Mouse (Mus musculus): ENCODE measurements around the gene Chrm5. TPM values are rescaled to one million over a fixed set of nuclear protein-coding genes. Genes with fewer than 3 reads are reported as not detected.
A peak's percentile ranks its signal among the peaks of the same experiment; 100 is the strongest.

Gene Chrm5
- polyA plus RNA-seq, 1 experiment from 2014 or later = not detected

- DNase-seq (ENCODE audit: low spot score) (no peak), ATAC-seq (ENCODE audit: low FRiP score, low TSS enrichment) (no peak)
- Histone ChIP-seq H3K4me3 (ENCODE audit: low read depth, low read length) (no peak overlapping the region), H3K4me2 (replicated peaks; ENCODE audit: low read depth) (no peak overlapping the region), H3K36me3 (ENCODE audit: control insufficient read depth, insufficient read depth, low read length) (no peaks in the 10 kb centered on the region), H3K9ac (ENCODE audit: low read length) (no peak overlapping the region), H3K4me1 (replicated peaks; ENCODE audit: control insufficient read depth, insufficient read depth) (0 out of 2 replicates have a peak, but pooled peaks cover 2% of the 10 kb centered on the region), H3K27ac (replicated peaks) (no peak overlapping the region), H3K9me3 (ENCODE audit: control insufficient read depth, low read length) (no peaks in the 10 kb centered on the region), H3K27me3 (ENCODE audit: control insufficient read depth, insufficient read depth, low read length) (no peaks in the 10 kb centered on the region)
- 73% methylated on average over 7 of the region's 7 CpGs for WGBS
- no peak for TF ChIP-seq CTCF (IDR thresholded peaks at IDR 0.05; ENCODE audit: low read depth)
- no peak for TF ChIP-seq EP300 (optimal IDR thresholded peaks at IDR 0.05)
These were observed 17.3 kb upstream of the Chrm5 start for GRCm38 (mm10) chr2:112497851-112498250.

- H3K36me3 ChIP-seq (ENCODE audit: control insufficient read depth, insufficient read depth, low read length) = no peaks in the 10 kb centered on the region
- no peaks in the 10 kb centered on the region for H3K27me3 ChIP-seq (ENCODE audit: control insufficient read depth, insufficient read depth, low read length)
- H3K27ac ChIP-seq (replicated peaks) = peak overlapping the region; percentile 100
- H3K4me1 ChIP-seq (replicated peaks; ENCODE audit: control insufficient read depth, insufficient read depth) = 0 out of 2 replicates have a peak, but pooled peaks cover 2% of the 10 kb centered on the region
- DNase-seq (ENCODE audit: low spot score) (no peak), ATAC-seq (ENCODE audit: low FRiP score, low TSS enrichment) (peak; percentile 7; the same call in 1 of the 2 replicates)
- H3K4me2 ChIP-seq (replicated peaks; ENCODE audit: low read depth) = peak overlapping the region; percentile 81
- H3K4me3 ChIP-seq (ENCODE audit: low read depth, low read length) = peak overlapping the region; percentile 87
- no peaks in the 10 kb centered on the region for H3K9me3 ChIP-seq (ENCODE audit: control insufficient read depth, low read length)
- H3K9ac ChIP-seq (ENCODE audit: low read length) = peak overlapping the region; percentile 99
- no peak; the same call in 1 of the 2 replicates for TF ChIP-seq CTCF (IDR thresholded peaks at IDR 0.05; ENCODE audit: low read depth)
- TF ChIP-seq EP300 (optimal IDR thresholded peaks at IDR 0.05) = no peak
- WGBS = 35% methylated on average over 11 of the region's 11 CpGs
These were observed 13.1 kb upstream of the Chrm5 start for GRCm38 (mm10) chr2:112493539-112494260.

DNA sequence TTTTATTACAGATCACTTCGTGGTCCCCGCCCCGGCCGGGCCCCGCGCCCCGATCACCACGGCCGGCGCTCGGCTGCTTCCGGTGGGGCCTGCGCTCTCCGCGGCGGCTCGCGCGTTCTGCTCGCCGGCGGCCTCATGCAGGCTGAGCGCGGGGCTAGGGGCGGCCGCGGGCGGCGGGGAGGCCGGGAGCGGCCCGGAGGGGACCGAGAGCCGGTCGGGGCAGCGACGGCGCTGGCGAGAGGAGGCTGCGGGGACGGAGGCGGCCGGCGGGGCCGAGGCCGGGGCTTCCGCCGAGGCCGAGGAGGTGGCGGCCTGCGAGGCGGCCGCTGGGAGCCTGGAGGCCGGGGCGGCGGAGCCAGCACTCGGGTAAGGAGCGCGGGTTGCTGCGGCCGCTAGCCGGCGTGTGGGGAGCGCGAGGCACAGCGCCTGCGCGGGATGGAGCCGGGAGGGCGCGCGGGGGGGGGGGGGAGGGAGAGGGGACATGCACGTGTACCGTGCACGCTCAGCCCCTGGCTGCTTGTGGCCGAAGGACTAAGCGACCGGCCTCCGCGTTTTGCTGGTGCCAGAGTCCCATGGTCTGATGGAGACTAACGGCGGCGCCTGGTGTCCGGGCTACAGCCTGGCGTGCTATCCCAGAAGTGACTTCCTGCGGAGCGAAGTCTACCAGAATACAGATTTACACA lies 12.4 kb upstream of the Chrm5 start, which contains the start of gene Aven:
TSS of gene Aven (plus strand) at position 109 of the 683 bp plus-strand sequence.
- Histone ChIP-seq H3K4me3 (ENCODE audit: low read depth, low read length) (peak within 1 kb of the TSS; percentile 87), H3K36me3 (ENCODE audit: control insufficient read depth, insufficient read depth, low read length) (no peaks in the 10 kb centered on the region), H3K4me1 (replicated peaks; ENCODE audit: control insufficient read depth, insufficient read depth) (0 out of 2 replicates have a peak, but pooled peaks cover 2% of the 10 kb centered on the region), H3K27me3 (ENCODE audit: control insufficient read depth, insufficient read depth, low read length) (no peaks in the 10 kb centered on the region), H3K27ac (replicated peaks) (peak within 1 kb of the TSS; percentile 100), H3K9me3 (ENCODE audit: control insufficient read depth, low read length) (no peaks in the 10 kb centered on the region), H3K9ac (ENCODE audit: low read length) (peak within 1 kb of the TSS; percentile 99), H3K4me2 (replicated peaks; ENCODE audit: low read depth) (peak within 1 kb of the TSS; percentile 81)
- under 1% methylated on average over 41 of the region's 87 CpGs for WGBS
- ATAC-seq (ENCODE audit: low FRiP score, low TSS enrichment) = peak; percentile 94
- TF ChIP-seq CTCF (IDR thresholded peaks at IDR 0.05; ENCODE audit: low read depth) = peak; percentile 43
- no peak for TF ChIP-seq EP300 (optimal IDR thresholded peaks at IDR 0.05)
- DNase-seq (ENCODE audit: low spot score) = peak; percentile 88

DNA sequence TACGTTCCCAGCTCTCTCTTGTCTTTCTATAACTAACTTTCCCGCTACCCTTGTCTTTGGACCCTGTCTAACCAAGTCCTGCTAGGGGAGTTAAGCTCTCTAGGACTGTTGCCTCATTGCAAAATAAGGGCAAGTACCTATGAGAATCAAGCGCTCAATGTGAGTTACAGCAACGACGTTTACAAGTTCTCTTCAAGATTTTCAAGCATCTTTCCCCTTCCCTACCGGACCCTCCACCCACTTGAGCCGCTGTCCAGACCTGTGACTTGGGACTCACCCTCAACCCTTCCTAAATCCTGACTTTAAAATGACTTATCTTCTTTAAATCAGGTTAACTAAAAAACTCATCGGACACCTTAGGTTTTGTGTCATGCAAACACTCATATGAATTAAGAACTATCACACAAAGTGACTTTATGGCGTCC lies 11.9 kb upstream of the Chrm5 start:
- Histone ChIP-seq H3K27ac (replicated peaks) (peak overlapping the region; percentile 100), H3K4me3 (ENCODE audit: low read depth, low read length) (peak overlapping the region; percentile 87), H3K9ac (ENCODE audit: low read length) (peak overlapping the region; percentile 99), H3K4me1 (replicated peaks; ENCODE audit: control insufficient read depth, insufficient read depth) (0 out of 2 replicates have a peak, but pooled peaks cover 2% of the 10 kb centered on the region), H3K4me2 (replicated peaks; ENCODE audit: low read depth) (peak overlapping the region; percentile 81), H3K9me3 (ENCODE audit: control insufficient read depth, low read length) (no peaks in the 10 kb centered on the region), H3K36me3 (ENCODE audit: control insufficient read depth, insufficient read depth, low read length) (no peaks in the 10 kb centered on the region), H3K27me3 (ENCODE audit: control insufficient read depth, insufficient read depth, low read length) (no peaks in the 10 kb centered on the region)
- TF ChIP-seq CTCF (IDR thresholded peaks at IDR 0.05; ENCODE audit: low read depth) = no peak
- TF ChIP-seq EP300 (optimal IDR thresholded peaks at IDR 0.05) = no peak
- DNase-seq (ENCODE audit: low spot score) (peak; percentile 19), ATAC-seq (ENCODE audit: low FRiP score, low TSS enrichment) (no peak)
- 5% methylated on average over 9 of the region's 9 CpGs for whole genome bisulfite sequencing

DNA sequence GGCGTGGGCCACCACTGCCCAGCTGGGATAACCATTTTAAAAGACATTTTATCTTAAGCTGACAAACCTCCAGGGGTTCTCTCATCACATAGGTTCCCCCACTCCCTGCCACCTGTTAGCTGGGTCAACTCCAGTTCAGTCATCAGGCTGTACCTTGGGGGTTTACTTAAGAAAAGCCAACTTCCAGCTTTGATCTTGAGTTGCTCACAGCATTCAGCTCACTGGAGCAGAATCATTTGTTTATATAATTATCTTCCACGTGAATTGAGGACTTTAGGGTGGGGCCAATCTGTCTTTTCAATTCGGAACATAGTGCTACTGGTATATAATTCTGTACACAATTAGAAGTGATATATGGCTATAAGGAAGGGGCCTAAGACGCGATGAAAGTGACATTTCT lies 11.1 kb upstream of the Chrm5 start:
- H3K36me3 ChIP-seq (ENCODE audit: control insufficient read depth, insufficient read depth, low read length) = no peaks in the 10 kb centered on the region
- TF ChIP-seq EP300 (optimal IDR thresholded peaks at IDR 0.05) = no peak
- no peak for TF ChIP-seq CTCF (IDR thresholded peaks at IDR 0.05; ENCODE audit: low read depth)
- WGBS = 48% methylated on average over 5 of the region's 5 CpGs
- ATAC-seq (ENCODE audit: low FRiP score, low TSS enrichment) (0 out of 2 replicates have a peak, but pooled peaks have one; percentile 16), DNase-seq (ENCODE audit: low spot score) (no peak)
- H3K4me2 ChIP-seq (replicated peaks; ENCODE audit: low read depth) = no peak overlapping the region
- H3K27me3 ChIP-seq (ENCODE audit: control insufficient read depth, insufficient read depth, low read length) = no peaks in the 10 kb centered on the region
- H3K9me3 ChIP-seq (ENCODE audit: control insufficient read depth, low read length) = no peaks in the 10 kb centered on the region
- no peak overlapping the region; the same call in 1 of the 2 replicates for H3K27ac ChIP-seq (replicated peaks)
- no peak overlapping the region for H3K4me3 ChIP-seq (ENCODE audit: low read depth, low read length)
- H3K4me1 ChIP-seq (replicated peaks; ENCODE audit: control insufficient read depth, insufficient read depth) = 0 out of 2 replicates have a peak, but pooled peaks cover 2% of the 10 kb centered on the region
- H3K9ac ChIP-seq (ENCODE audit: low read length) = no peak overlapping the region
